Mouse (Mus musculus): Measurements from ENCODE around the gene Otud5. TPM values are rescaled to one million over a fixed set of nuclear protein-coding genes. Genes with fewer than 3 reads are reported as not detected.
"Not testable (repeated sequence)": the region's sequence is repeated elsewhere in the genome, so short reads cannot be mapped to it uniquely, and the experiment has no call there.

The Otud5 gene
- 10 to 100 TPM; 18.2 to 34.2 (median 24.7) TPM for polyA plus RNA-seq (2017; shearing (Covaris generic))

DNA sequence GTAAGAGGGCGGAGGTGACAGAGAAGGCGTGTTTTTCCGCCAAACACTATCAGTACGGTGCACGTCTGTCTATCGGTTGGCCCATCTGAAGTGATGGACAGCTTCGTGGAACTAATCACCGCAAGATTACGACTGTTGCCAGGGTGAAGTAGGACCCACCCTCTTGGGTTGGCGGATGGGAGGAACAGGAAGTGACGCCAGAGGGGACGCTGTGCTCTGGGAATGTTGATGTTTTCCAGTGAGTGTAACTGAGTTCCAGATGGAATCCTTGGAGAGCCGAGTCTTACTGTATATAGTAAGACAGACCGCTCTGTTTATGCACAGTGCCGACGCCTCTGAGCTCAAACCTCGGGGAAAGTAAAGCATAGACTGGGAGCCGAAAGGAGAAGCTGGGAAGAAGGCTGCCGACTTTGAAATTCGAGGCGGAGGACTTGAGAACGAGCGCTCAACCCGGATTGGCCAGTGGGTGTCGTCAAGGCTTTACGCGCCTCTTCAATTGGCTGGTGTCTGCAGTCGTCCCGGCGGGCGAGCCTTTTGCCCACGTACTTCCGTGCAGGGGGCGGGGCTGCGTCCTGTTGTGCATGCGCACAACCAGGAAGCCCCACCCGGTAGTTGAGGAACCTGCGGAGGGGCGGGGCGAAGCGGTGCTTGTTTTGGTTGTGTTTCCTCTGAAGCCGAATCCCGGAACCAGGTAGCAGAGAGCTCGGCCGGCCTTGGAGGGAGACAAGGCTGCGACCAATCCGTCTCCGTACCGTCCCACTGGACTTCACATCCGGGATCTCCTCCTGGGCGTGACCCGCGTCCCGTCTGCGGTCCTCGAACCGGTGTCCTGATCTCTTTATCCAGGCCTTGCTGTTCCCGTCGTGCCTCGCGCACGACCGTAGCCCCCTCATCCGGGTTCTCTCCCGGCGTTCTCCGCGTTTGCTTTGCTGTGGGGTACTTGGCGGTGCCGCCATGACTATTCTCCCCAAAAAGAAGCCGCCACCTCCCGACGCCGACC lies at the start of gene Otud5:
Gene Otud5, plus strand, starts transcription at position 202 of the 1,000 bp plus-strand sequence.
- peak; percentile 88 for ATAC-seq

DNA sequence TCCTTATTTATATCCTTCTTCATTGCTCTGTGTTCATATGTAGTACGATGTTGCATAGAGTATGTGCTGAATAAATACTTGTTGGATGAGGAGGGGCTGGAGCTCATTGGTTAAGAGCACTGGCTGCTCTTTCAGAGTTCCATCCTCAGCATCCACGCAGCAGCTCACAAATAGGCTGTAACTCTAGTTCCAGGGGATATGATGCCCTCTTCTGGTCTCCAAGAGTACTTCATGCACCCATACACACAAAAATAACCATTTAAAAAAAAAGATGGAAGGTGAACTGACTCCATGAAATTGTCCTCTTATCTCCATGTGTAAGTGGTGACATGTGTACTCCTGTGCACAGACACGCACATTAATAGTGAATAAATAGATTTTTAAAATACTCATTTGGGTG lies 47.8 kb upstream of the Otud5 start:
- no peak for ATAC-seq

DNA sequence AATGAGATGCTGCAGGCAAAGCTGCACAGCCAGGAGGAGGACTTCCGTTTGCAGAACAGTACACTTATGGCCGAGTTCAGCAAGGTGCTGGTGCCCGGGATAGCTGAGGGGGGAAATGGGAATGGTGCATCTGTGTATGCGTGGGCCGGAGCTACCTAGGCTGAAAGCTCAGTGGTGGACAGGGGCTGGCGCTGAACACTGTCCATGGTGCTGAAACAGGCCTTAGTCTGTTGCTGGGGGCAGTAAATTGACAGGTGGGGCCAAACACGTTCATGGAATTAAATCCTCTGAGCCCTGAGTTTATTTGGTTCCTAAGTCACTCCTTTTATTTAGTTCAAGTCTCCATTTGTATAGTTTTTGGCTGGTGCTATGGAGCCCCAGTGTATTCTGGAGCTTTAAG lies 46.1 kb upstream of the Otud5 start:
- no peak for ATAC-seq

DNA sequence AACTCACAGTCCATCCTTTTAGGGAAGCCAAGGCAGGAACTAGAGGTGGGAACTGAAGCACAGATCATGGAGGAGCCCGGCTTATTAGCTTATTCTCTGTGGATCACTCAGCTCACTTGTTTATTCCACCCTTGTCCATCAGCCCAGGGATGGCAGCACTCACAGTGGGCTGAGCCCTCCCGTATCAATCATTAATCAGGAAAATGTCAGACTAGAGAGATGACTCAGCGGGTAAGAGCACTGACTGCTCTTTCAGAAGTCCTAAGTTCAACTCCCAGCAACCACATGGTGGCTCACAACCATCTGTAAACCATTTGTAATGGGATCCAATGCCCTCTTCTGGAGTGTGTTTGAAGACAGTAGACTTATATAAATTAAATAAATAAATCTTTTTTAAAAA lies 43.8 kb upstream of the Otud5 start:
- ATAC-seq, result no peak

DNA sequence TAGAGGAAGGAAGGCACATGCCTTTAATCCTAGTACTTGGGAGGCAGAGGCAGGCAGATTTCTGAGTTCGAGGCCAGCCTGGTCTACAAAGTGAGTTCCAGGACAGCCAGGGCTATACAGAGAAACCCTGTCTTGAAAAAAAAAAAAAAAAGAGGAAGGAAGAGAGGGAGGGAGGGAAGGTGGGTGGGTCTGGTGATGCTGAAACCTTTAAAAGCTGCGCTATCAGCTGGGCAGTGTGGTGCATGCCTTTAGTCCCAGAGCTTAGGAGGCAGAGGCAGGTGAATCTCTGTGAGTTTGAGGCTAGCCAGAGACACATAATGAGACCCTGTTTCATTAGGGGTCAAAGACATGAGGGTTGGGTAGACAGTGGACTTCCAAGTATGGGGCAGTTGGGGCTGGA lies 39.0 kb upstream of the Otud5 start:
- not testable (repeated sequence) for ATAC-seq

DNA sequence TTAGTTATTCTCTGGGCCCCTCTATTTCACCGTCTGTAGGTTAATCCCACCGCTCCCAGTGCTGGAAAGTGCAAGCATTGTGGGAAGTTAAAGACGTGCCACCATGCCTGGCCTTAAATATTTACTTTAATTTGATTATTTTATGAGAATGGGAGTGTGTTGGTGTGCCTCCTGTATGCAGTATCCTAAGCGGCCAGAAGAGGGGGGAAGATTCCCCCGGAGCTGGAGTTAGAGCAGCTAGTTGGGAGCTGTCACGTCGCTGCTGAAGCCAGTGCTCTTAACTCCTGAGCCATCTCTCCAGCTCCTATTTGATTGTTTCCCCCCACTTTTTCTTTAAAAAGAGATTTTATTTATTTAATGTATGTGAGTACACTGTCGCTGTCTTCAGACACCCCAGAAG lies 26.1 kb upstream of the Otud5 start:
- not testable (repeated sequence) for ATAC-seq

DNA sequence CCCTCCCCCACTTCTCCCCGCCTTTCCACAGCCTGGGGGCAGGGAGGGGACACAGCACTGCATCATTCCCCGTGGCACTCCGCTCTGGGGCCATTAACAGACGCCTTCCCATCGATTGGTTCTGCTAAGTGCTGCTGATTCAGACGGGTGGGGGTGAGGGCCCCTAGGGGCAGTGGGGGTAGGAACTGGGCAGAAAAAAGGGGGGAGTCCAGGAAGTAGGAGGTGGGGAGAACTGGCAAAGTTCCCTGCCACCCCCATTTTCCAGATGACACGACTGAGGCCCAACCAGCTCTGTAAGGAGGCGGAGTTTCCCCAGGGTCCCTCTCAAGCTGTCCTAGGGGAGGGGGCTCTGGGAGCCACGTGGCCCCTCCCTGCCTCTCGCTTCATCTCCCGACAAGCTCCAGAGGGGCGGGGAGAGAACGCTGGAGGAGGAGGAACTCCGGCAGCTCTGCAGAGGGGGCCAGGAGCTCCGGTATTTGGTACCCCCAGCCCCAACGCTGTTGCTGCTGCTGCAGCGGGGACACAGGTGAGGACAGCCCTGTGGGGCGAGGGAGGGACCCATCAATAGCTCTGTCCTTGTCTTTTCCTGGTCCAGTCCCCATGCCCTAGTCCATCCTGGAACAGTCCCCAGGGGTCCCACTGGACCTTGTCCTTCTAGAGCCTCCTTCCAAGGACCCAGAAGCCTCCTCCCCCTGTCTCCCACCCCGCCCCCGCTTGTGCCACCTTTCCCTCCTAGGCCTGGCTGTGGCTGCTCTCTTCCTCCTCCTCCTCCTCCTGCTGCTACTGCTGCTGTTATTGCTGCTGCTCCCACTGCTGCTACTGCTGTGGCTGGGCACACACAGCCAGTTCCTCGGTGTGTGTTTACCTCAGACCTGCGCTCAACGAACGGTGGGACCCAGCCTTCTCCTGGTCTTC lies 19.0 kb upstream of the Otud5 start, which contains the start of gene Kcnd1:
Gene Kcnd1, plus strand, starts transcription at position 425 of the 915 bp plus-strand sequence.
- ATAC-seq, result no peak

DNA sequence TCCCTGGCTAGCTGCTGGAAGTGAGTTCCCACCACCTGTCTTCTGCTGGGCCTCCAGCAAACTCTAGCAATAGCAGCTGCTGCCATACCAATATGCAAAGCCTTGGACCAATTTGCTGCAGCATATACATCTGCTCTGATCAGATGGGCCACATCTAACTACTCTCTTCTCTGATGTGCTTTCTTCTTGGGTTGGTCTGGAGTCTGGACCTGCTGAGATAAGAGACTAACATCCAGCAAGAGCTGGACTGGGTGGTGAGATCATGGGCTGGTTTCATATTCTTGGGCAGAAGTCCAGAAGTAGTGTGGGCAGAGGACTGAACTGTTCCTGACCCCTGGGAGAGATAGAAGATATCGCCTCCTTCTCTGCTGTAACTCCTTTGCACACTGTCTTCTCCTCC lies 4.0 kb upstream of the Otud5 start:
- no peak for ATAC-seq

DNA sequence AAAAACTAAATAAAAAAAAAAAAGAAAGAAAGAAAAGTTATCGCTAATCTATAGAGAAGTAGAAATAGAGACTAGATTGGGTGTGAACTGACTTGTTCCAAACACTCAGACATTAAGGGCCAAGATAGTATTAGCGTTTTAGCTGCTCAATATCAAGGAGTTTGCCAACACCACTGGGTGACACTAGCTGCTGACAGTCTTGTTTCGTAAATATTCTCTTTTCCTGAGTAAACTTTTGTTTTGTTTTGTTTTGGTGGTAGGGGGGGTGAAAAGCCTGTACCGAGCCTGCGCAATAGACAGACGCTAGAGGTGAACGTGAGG lies 362 bp upstream of the Otud5 start:
- ATAC-seq, result no peak

DNA sequence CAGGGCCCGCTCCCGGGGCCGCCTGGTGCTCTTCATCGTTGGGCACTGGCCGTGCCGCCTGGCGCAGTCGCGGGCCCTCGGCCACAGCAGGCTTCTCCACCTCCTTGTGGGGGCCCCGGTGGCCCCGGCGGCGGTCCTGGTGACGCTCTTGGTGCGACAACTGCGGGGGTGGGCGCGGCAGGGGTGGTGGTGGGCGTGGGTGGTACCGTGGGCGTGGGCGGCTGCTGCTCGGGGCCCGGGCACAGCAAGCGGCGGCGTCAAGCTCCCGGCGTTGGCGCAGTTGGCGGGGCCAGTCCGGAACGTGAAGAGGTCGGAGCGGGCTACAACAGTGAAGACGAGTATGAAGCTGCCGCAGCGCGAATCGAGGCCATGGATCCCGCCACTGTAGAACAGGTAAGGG lies 1.2 kb downstream of the Otud5 start:
- ATAC-seq, result no peak

DNA sequence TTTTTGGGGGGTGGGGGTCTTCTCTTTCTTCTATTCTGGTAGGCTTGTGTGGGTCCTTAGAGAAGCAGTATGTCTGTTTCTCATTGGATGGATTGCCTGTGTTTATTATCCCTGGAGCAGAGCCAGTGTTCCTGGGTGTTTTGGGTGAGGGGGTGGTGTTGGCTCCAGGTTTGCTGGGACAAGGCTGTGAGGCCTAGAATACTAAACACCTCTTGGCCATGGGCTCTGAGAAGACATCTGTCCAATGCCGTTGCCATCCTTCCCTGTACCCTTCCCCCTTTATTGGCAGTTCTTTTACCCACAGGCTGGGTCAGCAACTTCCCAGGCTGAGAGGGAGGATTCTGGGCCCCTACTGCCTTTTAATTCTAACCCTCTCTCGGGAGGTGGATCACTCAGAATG lies 6.7 kb downstream of the Otud5 start:
- ATAC-seq, result no peak

DNA sequence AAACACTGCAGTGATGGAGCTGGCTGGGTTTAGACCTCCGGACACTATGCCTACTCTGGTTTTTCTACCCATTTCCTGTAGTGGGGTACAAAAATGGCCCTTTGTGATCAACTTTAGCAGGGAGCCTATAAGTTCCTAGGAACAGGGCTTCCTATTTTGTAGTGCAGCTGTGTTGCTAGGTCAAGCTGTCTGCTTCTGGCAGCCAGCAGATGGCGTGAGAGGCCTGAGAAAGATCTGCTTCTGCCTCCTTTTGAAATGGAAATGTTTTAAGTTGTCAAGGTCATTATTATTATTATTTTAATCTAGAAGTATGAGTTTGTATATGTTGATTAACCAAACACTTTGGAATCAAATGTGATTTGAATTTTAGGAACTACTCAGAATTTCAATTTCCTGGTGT lies 13.4 kb downstream of the Otud5 start:
- peak; percentile 38 for ATAC-seq

DNA sequence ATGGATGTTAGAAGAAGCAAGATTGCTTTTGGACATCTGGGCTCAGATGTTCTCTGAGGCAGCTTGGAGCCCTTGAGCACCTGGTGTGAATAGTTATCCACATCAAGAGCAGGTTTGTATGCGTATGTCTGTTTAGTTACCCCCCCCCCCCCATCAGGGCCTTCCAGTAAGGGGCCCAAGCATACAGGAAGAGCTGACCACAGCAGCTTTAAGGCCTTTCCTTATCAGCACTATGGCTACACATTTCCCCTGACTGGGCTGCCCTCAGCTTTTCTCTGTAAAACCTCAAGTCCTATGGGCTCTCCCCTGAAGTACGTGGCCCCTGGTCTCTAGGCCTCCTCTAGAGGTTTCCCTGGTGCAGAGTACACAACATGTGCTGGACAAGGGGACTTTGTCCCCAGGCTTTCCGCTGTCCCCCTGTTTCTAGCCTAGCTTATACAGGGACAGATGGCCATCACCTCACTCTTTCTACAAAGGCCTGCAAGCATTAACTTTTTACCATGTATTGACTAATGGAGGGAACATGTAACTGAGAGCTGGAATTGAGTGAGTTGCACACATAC lies 18.1 kb downstream of the Otud5 start:
- ATAC-seq, result no peak

DNA sequence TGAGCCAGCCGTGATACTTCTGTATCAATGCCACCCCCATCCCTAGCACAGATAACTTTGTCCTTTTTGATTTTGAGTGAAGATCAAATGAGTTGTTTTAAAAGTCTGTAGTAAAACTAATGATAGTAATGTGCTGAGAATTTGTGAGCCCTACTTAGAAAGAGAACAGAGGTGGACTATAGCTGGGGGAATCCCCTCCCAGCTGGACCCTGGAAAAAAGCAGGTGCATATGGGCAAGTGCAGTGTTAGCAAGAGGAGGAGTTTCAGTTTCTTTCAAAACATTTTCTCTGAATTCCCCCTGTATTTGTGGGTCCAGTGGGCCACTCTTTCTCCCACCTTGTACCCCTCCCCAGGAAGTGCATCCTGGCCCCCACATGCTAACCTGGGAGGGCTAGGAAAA lies 22.0 kb downstream of the Otud5 start:
- no peak for ATAC-seq

DNA sequence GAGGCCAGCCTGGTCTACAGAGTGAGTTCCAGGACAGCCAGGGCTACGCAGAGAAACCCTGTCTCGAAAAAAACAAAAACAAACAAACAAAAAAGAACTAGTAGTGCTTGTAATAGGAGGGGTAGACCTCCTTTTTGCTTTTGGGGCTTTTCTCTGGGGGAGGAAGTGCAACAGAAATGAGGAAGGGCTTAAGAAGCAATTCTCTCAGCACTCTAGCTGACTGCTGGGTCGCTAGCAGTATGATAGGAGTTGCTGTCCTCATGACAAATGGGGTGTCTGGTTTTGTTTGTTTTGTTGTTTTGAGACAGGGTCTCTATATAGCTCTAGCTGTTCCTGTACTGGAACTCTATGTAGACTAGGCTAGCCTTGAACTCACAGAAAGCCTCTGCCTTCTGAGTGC lies 23.4 kb downstream of the Otud5 start:
- ATAC-seq, result no peak

DNA sequence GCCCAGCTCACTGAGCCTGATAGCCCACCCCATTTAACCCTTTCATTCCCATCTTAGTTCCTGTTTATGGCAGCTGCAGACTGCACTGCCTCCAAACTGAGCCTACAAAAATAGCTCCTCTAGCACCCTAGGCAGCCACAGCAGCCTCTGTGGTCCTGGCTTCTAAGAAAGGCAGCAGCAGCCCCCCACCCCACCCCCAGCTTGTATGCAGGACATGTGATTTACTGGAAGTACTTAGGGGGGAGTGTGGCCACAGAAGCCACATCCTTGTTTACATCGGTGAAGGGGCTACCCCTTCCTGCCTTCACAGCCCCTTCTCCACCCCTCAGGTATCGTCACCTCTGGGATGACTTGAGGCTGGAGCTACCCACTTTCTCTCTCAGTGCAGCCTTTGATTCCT lies 24.2 kb downstream of the Otud5 start:
- peak; percentile 77 for ATAC-seq

DNA sequence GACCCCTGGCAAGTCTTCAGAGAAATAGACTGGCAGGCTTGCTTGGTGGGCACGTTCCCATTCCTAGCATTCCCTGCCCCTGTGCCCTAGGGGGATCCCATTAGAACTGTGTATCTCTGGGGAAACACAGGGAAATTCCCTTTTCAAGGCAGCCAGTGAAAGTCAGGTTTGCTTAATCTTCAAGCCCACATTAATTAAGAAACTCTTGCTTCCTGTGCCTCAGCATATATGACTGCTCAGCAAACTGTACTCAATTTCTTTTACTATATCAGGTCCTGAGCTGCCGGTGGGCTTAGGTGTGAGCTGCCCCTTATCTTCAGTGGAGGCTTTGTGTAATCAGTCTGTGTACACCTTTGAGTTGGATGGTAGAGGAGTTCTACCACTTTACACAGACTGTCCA lies 24.6 kb downstream of the Otud5 start:
- peak; percentile 72 for ATAC-seq

DNA sequence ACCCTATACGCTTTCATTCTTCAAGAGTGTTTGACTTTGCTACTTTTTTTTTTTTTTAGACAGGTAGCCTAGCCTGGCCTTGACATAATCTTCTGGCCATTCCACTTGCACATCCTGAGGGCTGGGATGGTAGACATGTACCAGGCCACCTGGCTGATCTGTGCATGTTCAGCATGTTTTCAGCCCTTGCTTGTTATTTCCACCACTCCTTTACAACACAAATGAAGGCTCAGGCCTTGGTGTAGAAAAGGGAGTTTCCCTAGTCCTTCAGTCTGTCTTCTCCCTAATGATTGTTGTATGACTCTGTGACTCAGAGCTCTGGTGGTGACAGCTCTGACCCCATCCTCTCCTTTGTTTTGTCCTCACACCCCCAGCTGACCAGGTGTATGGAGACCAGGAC lies 26.0 kb downstream of the Otud5 start:
- no peak for ATAC-seq

DNA sequence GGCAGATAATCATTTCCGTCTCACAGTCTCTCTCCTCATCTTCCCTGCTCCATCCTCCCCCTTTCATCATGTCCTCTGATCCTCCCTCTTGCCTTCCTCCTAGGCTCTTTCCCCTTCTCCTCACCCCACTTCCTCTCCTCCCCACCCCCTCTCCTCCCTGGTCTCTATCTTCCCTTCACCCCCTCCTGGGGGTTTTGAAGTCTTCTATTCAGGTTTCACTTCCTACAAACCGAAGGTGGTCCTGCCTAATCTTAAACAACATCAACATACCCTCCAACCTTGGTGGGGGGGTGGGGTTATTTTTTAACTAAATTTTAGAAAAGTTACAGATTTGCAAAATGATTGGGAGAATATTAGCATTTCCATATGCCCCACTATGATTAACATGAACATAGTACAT lies 27.3 kb downstream of the Otud5 start:
- ATAC-seq, result no peak

DNA sequence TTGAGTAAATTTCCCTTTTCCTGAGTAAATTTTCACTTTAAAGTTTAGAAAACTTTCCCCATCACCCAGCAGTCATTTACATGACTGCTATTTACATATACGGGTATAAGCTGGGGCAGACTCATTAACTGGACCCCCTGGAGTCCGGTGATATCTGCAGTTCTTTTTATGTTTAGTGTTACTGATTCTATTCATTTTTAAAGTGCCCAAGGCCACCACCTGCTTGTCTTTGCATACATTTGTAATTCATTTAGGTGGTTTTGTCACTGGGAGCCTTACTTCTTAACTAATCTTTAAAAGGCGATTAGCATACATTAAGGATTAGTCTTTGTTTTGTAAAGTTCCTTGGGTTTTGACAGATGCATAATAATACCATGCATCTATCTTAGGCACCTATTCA lies 28.7 kb downstream of the Otud5 start:
- no peak for ATAC-seq

DNA sequence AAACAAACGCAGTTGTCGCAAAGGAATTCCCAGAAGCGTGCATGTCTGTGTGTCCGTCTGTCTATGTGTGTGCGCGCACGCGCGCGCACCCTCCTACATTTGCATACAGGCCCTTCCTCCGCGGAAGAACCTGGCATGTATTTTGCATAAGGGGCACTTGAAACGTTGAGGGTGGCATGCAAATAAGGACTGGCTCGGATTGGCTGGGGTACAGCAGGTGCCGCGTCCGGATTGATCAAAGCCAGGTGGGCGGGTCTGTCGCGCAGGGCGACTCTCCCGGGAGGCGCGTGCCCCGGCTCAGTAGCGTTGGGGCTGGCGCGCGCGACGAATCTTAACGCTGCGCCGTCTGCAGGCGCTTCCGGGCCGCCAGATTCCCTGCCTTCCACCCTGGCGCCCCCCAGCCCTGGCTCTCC lies 36.8 kb downstream of the Otud5 start, which contains the start of gene Pim2:
Gene Pim2, plus strand, starts transcription at position 256 of the 413 bp plus-strand sequence.
- peak; percentile 90 for ATAC-seq

DNA sequence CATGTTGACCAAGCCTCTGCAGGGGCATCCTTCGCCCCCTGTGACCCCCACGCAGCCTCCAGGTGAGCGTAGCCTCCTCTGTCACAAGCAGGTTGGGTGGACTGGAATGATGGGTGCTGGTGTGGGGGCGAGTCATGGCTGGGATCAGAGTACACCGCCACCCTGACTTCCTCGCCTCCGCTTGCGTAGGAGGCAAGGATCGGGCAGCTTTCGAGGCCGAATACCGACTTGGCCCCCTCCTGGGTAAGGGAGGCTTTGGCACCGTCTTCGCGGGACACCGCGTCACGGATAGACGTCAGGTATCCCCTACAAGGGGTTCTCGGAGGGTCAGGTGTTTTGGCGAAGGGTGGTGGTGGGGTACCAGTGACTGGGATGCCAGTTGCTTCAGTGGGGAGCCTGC lies 37.3 kb downstream of the Otud5 start:
- no peak for ATAC-seq

DNA sequence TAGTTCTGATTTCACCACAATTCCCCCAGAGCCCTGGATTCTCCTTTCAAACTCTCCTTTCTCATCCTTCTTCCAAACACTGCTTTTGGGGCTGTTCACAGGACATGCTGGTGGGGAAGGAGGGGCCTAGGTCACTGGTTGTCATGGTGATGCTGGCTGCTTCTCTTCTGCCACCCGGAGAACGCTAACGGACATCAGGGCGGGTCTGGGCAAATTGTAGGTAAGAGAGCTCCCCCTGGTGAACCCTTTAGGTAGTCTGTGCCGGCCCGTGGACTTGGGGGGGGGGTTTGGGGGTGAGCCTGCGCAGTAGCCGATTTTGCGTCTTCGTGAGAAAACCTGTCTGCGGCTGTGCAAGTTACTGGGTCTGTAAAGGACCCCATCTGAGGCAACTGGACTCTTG lies 38.7 kb downstream of the Otud5 start:
- ATAC-seq, result peak; percentile 29

Measured in inflammation-experienced regulatory T-cells, adult 6 months (primary cell).